Mouse (Mus musculus): ENCODE measurements around the gene Nxph3. TPM values are rescaled to one million over a fixed set of nuclear protein-coding genes. Genes with fewer than 3 reads are reported as not detected.
A peak's percentile ranks its signal among the peaks of the same experiment; 100 is the strongest.

Nxph3 gene
- total and polyA plus RNA-seq, 3 experiments: 0.17 TPM; not detected in 2

DNA sequence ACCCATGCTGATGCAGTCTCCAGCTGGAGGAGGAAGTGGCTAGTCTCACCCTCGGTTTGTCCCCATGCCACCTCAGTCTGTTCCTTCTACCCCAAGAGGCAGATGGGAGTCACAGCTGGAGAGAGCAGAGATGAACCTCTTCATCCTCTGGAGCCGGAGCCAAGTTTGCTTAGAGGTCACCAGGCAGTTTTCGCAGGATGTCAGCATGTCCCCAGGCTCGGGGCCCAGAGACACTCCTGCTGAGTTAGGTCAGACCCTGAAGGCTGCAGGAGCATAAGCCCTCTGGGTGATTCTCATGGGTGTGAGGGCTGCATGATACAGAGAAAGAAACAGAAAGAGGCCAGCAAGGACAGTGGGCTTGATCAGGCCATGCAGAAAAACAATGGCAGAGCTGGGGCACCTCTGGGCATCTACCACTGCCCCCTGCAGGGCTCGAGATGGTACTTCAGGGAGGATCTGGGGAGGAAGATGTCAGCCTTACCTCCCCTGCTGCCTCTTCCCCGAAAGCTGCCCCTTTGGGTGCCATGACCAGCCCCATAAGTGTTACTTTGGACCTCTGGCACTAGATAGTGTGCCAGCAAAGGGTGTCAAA, 5.1 kb downstream of the Nxph3 start:
- dilution Hi-C loops (cut with MboI; ENCODE audit: extremely low pct_ligation_motif_present, extremely low pct_unique_long_range_greater_than_20kb, low sequenced_read_pairs) (no loop called here), in situ Hi-C loops (cut with MboI; ENCODE audit: low pct_ligation_motif_present, low pct_unique_long_range_greater_than_20kb, low sequenced_read_pairs) (loop anchor here (10.0 kb wide), 1 partner anchor 384 kb away; the partner anchor contains the start of gene Dlx3)
- Histone ChIP-seq H3K9ac (ENCODE audit: insufficient read depth, low read depth) (peak overlapping the region; percentile 14; the same call in 1 of the 2 replicates), H3K79me2 (replicated peaks; ENCODE audit: control insufficient read depth, extremely low read depth, insufficient read depth, poor library complexity, severe bottlenecking) (no peaks in the 10 kb centered on the region), H3K27ac (ENCODE audit: insufficient read depth, low read depth) (peak overlapping the region; percentile 37), H3K9me3 (replicated peaks; ENCODE audit: low read length) (no peaks in the 10 kb centered on the region), H3K4me2 (ENCODE audit: insufficient read depth, low read depth, poor library complexity, severe bottlenecking) (peak overlapping the region; percentile 62; the same call in 1 of the 2 replicates), H3K4me1 (ENCODE audit: control insufficient read depth in 1 of 2, insufficient read depth in 2 of 2) (peaks cover 15 to 31% of the 10 kb centered on the region in 2 experiments), H3K27me3 (replicated peaks) (peaks cover 90% of the 10 kb centered on the region), H3K4me3 (replicated peaks in 1 of 3; ENCODE audit: low read depth in 2 of 3, low read length in 2 of 3, poor library complexity in 1 of 3) (no peak overlapping the region), H3K36me3 (replicated peaks in 1 of 2; ENCODE audit: control insufficient read depth in 1 of 2, insufficient read depth in 1 of 2, low read length in 1 of 2) (no peaks in the 10 kb centered on the region)
- TF ChIP-seq SMC3 (IDR thresholded peaks at IDR 0.05; ENCODE audit: low read depth, low read length): peak; percentile 54
- TF ChIP-seq MAFK (IDR thresholded peaks at IDR 0.05; ENCODE audit: insufficient replicate concordance, low read length): no peak
- TF ChIP-seq CTCF (conservative IDR thresholded peaks at IDR 0.05 in 1 of 2, IDR thresholded peaks at IDR 0.05 in 1 of 2; ENCODE audit: low read depth in 2 of 2, low read length in 2 of 2): peak; percentile 55 to 75
- no peak for TF ChIP-seq USF1 (IDR thresholded peaks at IDR 0.05; ENCODE audit: low read depth, low read length)
- 0 out of 2 replicates have a peak, but pooled peaks have one; percentile 34 for TF ChIP-seq CHD2 (IDR thresholded peaks at IDR 0.05; ENCODE audit: low read length)
- peak; percentile 52 for TF ChIP-seq TCF12 (IDR thresholded peaks at IDR 0.05; ENCODE audit: low read depth, low read length)
- TF ChIP-seq NRF1 (IDR thresholded peaks at IDR 0.05; ENCODE audit: low read depth, low read length): peak; percentile 33; the same call in 1 of the 2 replicates
- 0 out of 2 replicates have a peak, but pooled peaks have one; percentile 31 for TF ChIP-seq EP300 (IDR thresholded peaks at IDR 0.05; ENCODE audit: low read length)
- TF ChIP-seq ZC3H11A (IDR thresholded peaks at IDR 0.05; ENCODE audit: low read depth, low read length): no peak
- 0 out of 2 replicates have a peak, but pooled peaks have one; percentile 44 for TF ChIP-seq UBTF (IDR thresholded peaks at IDR 0.05; ENCODE audit: low read depth, low read length)
- no peak; the same call in 1 of the 2 replicates for TF ChIP-seq MAX (IDR thresholded peaks at IDR 0.05; ENCODE audit: low read length)
- no peak for TF ChIP-seq USF2 (conservative IDR thresholded peaks at IDR 0.05; ENCODE audit: low read depth, low read length)
- TF ChIP-seq NELFE (IDR thresholded peaks at IDR 0.05; ENCODE audit: low read depth, low read length): peak; percentile 51; the same call in 1 of the 2 replicates
- peak; percentile 33; the same call in 1 of the 2 replicates for TF ChIP-seq MEF2A (IDR thresholded peaks at IDR 0.05; ENCODE audit: borderline replicate concordance, low read depth, low read length)
- peak; percentile 22; the same call in 1 of the 2 replicates for TF ChIP-seq IRF4 (IDR thresholded peaks at IDR 0.05; ENCODE audit: low read depth, low read length)
- TF ChIP-seq ELF1 (IDR thresholded peaks at IDR 0.05; ENCODE audit: low read depth, low read length): peak; percentile 14; the same call in 1 of the 2 replicates
- TF ChIP-seq MXI1 (IDR thresholded peaks at IDR 0.05; ENCODE audit: low read depth, low read length): peak; percentile 38; the same call in 1 of the 2 replicates
- 0 out of 2 replicates have a peak, but pooled peaks have one; percentile 51 for TF ChIP-seq RCOR1 (conservative IDR thresholded peaks at IDR 0.05; ENCODE audit: low read depth, low read length)
- no peak for TF ChIP-seq ZMIZ1 (IDR thresholded peaks at IDR 0.05; ENCODE audit: low read depth, low read length)
- TF ChIP-seq BHLHE40 (IDR thresholded peaks at IDR 0.05; ENCODE audit: low read depth, low read length): no peak
- TF ChIP-seq JUND (conservative IDR thresholded peaks at IDR 0.05; ENCODE audit: low read depth, low read length): no peak
- TF ChIP-seq MYC (IDR thresholded peaks at IDR 0.05; ENCODE audit: low read depth, low read length): 0 out of 2 replicates have a peak, but pooled peaks have one; percentile 33
- TF ChIP-seq ETS1 (conservative IDR thresholded peaks at IDR 0.05; ENCODE audit: low read depth, low read length): 0 out of 2 replicates have a peak, but pooled peaks have one; percentile 9
- 0 out of 2 replicates have a peak, but pooled peaks have one; percentile 20 for TF ChIP-seq HCFC1 (IDR thresholded peaks at IDR 0.05; ENCODE audit: low read depth, low read length)
- TF ChIP-seq POLR2AphosphoS2 (IDR thresholded peaks at IDR 0.05; ENCODE audit: low read depth, low read length): no peak
- peak; percentile 51 for TF ChIP-seq RAD21 (IDR thresholded peaks at IDR 0.05; ENCODE audit: low read depth, low read length)
- TF ChIP-seq ZKSCAN1 (IDR thresholded peaks at IDR 0.05; ENCODE audit: borderline replicate concordance, low read depth, low read length): no peak
- TF ChIP-seq MAZ (IDR thresholded peaks at IDR 0.05; ENCODE audit: low read depth, low read length): peak; percentile 72; the same call in 1 of the 2 replicates
- DNase-seq (ENCODE audit: extremely low read depth): peak; percentile 42

All from CH12.LX (cell line).